Mouse (Mus musculus): ENCODE measurements at regions not wholly inside any gene's neighbourhood (a gene's known extent, or its start where the extent isn't known, plus 50 kb on each side); places are given as distances from the start of the nearest gene placed in this dataset.

DNA sequence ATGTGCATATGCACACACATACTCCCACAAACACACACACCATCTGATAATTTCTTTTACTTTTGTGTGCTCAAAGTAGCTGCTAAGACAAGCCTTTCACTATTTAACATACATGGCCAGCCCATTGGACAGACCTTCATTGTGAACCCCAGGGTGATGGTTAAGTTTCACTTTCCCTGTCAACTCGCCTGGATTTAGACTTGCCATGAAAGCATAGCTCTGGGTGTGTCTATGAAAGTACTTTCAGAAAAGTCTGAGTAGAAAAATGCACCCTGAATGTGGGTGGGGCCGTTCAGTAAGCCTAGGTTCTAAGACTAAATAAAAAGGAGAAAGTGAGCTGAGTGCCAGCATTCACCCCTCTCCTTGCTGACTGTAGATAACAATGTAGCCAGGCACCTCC, 113.8 kb upstream of the Spdye4c start:
- Histone ChIP-seq H3K4me3 (ENCODE audit: low read depth, low read length) (no peak overlapping the region), H3K4me1 (ENCODE audit: control insufficient read depth, insufficient read depth) (no peaks in the 10 kb centered on the region), H3K27me3 (ENCODE audit: control insufficient read depth, insufficient read depth, low read length) (no peaks in the 10 kb centered on the region), H3K4me2 (ENCODE audit: low read depth, low read length) (no peak overlapping the region), H3K27ac (ENCODE audit: low read depth) (no peak overlapping the region), H3K9ac (replicated peaks; ENCODE audit: low read depth, low read length) (no peak overlapping the region), H3K36me3 (replicated peaks; ENCODE audit: control insufficient read depth, insufficient read depth, low read length) (no peaks in the 10 kb centered on the region), H3K9me3 (replicated peaks; ENCODE audit: control insufficient read depth, low read length) (no peaks in the 10 kb centered on the region)
- WGBS, result 60% methylated on average over 2 of the region's 2 CpGs
- no peak for DNase-seq (ENCODE audit: low spot score)
- no peak for TF ChIP-seq EP300 (IDR thresholded peaks at IDR 0.05; ENCODE audit: low read depth)
- no peak for TF ChIP-seq CTCF (IDR thresholded peaks at IDR 0.05; ENCODE audit: low read depth)
- ATAC-seq (ENCODE audit: insufficient read depth, low read depth), result no peak

DNA sequence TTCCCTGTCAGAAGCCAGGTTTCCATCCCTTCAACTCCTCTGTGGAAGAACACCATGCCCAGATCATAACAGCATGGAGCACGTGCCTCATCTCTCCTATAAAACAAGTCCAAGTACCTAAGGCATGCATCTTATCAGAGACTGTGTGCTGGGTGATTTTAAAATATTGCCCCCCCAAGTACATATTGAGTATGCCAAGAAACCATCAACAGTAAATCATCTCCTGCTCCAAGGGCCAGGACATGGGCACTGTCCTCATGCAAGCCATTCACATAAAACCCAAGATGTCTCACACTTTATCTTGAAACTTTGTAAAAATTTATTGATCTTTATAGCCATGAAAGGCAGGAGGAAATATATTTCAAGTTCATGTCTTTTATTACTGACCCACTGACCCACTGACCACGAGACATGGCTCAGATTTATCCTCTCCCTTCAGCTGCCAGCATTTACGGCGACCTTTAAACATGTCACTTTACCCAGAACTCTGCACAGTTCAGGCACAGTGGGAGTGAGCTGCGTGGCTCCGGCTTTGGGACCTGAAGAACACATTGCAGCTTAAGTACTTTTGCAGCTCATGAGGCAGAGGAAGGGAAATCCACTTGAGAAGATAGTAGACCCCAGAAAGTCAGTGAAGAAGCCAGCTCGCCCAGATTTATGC, 99.7 kb upstream of the Spdye4c start:
- no peak for DNase-seq (ENCODE audit: low spot score)
- Histone ChIP-seq H3K27me3 (ENCODE audit: control insufficient read depth, insufficient read depth, low read length) (no peaks in the 10 kb centered on the region), H3K4me3 (ENCODE audit: low read depth, low read length) (no peak overlapping the region), H3K9ac (replicated peaks; ENCODE audit: low read depth, low read length) (no peak overlapping the region), H3K4me1 (ENCODE audit: control insufficient read depth, insufficient read depth) (no peaks in the 10 kb centered on the region), H3K36me3 (replicated peaks; ENCODE audit: control insufficient read depth, insufficient read depth, low read length) (no peaks in the 10 kb centered on the region), H3K27ac (ENCODE audit: low read depth) (no peak overlapping the region), H3K4me2 (ENCODE audit: low read depth, low read length) (no peak overlapping the region), H3K9me3 (replicated peaks; ENCODE audit: control insufficient read depth, low read length) (no peaks in the 10 kb centered on the region)
- ATAC-seq (ENCODE audit: insufficient read depth, low read depth), result no peak
- 81% methylated on average over 7 of the region's 7 CpGs for WGBS
- no peak for TF ChIP-seq CTCF (IDR thresholded peaks at IDR 0.05; ENCODE audit: low read depth)
- no peak for TF ChIP-seq EP300 (IDR thresholded peaks at IDR 0.05; ENCODE audit: low read depth)

DNA sequence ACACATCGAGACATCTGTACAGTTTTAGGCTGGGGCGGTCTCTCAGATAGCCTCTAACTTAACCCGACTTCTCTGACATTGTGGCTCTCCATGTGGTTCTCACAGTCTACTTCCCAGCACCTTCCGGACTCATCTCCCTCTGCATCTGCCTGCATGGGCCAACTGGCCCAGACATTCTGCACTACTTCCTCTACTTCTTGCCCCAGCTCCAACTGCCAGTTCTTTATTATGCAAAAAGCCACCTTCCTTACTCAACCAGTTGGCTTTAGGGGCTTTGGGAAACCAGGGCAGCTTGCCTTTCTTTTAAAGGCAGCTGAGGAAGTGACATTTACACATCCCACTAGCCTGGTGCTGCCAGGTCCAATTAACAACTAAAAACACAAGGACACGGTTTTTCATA, 97.1 kb upstream of the Spdye4c start:
- no peak overlapping the region for H3K27ac ChIP-seq (ENCODE audit: low read depth)
- H3K36me3 ChIP-seq (replicated peaks; ENCODE audit: control insufficient read depth, insufficient read depth, low read length), result no peaks in the 10 kb centered on the region
- H3K4me2 ChIP-seq (ENCODE audit: low read depth, low read length), result no peak overlapping the region
- no peak overlapping the region for H3K4me3 ChIP-seq (ENCODE audit: low read depth, low read length)
- no peak overlapping the region for H3K9ac ChIP-seq (replicated peaks; ENCODE audit: low read depth, low read length)
- TF ChIP-seq EP300 (IDR thresholded peaks at IDR 0.05; ENCODE audit: low read depth), result no peak
- no peak for TF ChIP-seq CTCF (IDR thresholded peaks at IDR 0.05; ENCODE audit: low read depth)
- ATAC-seq (ENCODE audit: insufficient read depth, low read depth) (no peak), DNase-seq (ENCODE audit: low spot score) (no peak)
- H3K4me1 ChIP-seq (ENCODE audit: control insufficient read depth, insufficient read depth), result no peaks in the 10 kb centered on the region
- 81% methylated on average over 5 of the region's 5 CpGs for whole genome bisulfite sequencing
- H3K27me3 ChIP-seq (ENCODE audit: control insufficient read depth, insufficient read depth, low read length), result no peaks in the 10 kb centered on the region
- H3K9me3 ChIP-seq (replicated peaks; ENCODE audit: control insufficient read depth, low read length), result no peaks in the 10 kb centered on the region

DNA sequence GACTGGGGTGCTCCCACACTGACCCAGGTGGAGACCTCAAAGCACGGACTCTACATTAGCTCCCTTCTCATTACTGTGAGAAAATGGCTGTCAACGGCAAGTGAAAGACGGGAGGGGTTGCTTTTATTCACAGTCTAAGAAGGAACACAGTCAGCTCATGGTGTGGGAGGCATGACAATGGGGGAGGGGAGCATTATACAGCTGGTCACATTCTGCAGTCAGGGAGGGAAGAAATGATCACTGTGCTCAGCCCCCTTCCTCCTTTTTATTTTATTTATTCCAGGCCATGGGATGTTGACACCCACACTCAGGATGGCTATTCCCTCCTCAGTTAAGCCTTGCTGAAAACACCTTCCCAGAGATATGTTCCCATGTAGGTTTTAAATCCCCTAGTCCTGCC, 93.1 kb upstream of the Spdye4c start:
- no peak for DNase-seq (ENCODE audit: low spot score)
- 70% methylated on average over 3 of the region's 3 CpGs for WGBS

GRCm38 (mm10) chr2:128498611-128499010, 92.4 kb upstream of the Spdye4c start:
- H3K4me3 ChIP-seq (ENCODE audit: low read depth, low read length), result no peak overlapping the region

More for the DNA sequence above, 93.1 kb upstream of the Spdye4c start:
- no peak overlapping the region for H3K4me2 ChIP-seq (ENCODE audit: low read depth, low read length)
- H3K4me3 ChIP-seq (ENCODE audit: low read depth, low read length), result no peak overlapping the region
- ATAC-seq (ENCODE audit: insufficient read depth, low read depth), result no peak
- no peak overlapping the region for H3K27ac ChIP-seq (ENCODE audit: low read depth)
- H3K4me1 ChIP-seq (ENCODE audit: control insufficient read depth, insufficient read depth), result no peaks in the 10 kb centered on the region
- no peaks in the 10 kb centered on the region for H3K9me3 ChIP-seq (replicated peaks; ENCODE audit: control insufficient read depth, low read length)
- H3K36me3 ChIP-seq (replicated peaks; ENCODE audit: control insufficient read depth, insufficient read depth, low read length), result no peaks in the 10 kb centered on the region
- TF ChIP-seq EP300 (IDR thresholded peaks at IDR 0.05; ENCODE audit: low read depth) (no peak), CTCF (IDR thresholded peaks at IDR 0.05; ENCODE audit: low read depth) (no peak)
- H3K27me3 ChIP-seq (ENCODE audit: control insufficient read depth, insufficient read depth, low read length), result no peaks in the 10 kb centered on the region
- no peak overlapping the region for H3K9ac ChIP-seq (replicated peaks; ENCODE audit: low read depth, low read length)

GRCm38 (mm10) chr2:128499575-128500184, 91.3 kb upstream of the Spdye4c start:
- no peaks in the 10 kb centered on the region for H3K36me3 ChIP-seq (replicated peaks; ENCODE audit: control insufficient read depth, insufficient read depth, low read length)
- 68% methylated on average over 14 of the region's 14 CpGs for WGBS
- DNase-seq (ENCODE audit: low spot score), result no peak
- H3K27ac ChIP-seq (ENCODE audit: low read depth), result no peak overlapping the region
- H3K9me3 ChIP-seq (replicated peaks; ENCODE audit: control insufficient read depth, low read length), result no peaks in the 10 kb centered on the region
- peaks cover 8% of the 10 kb centered on the region for H3K4me1 ChIP-seq (ENCODE audit: control insufficient read depth, insufficient read depth)
- no peak for ATAC-seq (ENCODE audit: insufficient read depth, low read depth)
- no peak for TF ChIP-seq EP300 (IDR thresholded peaks at IDR 0.05; ENCODE audit: low read depth)
- TF ChIP-seq CTCF (IDR thresholded peaks at IDR 0.05; ENCODE audit: low read depth), result no peak
- no peak overlapping the region for H3K9ac ChIP-seq (replicated peaks; ENCODE audit: low read depth, low read length)
- no peaks in the 10 kb centered on the region for H3K27me3 ChIP-seq (ENCODE audit: control insufficient read depth, insufficient read depth, low read length)
- H3K4me3 ChIP-seq (ENCODE audit: low read depth, low read length), result no peak overlapping the region
- H3K4me2 ChIP-seq (ENCODE audit: low read depth, low read length), result no peak overlapping the region

More at GRCm38 (mm10) chr2:128498611-128499010, 92.4 kb upstream of the Spdye4c start:
- ATAC-seq (ENCODE audit: insufficient read depth, low read depth) (no peak), DNase-seq (ENCODE audit: low spot score) (no peak)
- Histone ChIP-seq H3K9me3 (replicated peaks; ENCODE audit: control insufficient read depth, low read length) (no peaks in the 10 kb centered on the region), H3K4me2 (ENCODE audit: low read depth, low read length) (no peak overlapping the region), H3K4me1 (ENCODE audit: control insufficient read depth, insufficient read depth) (peaks cover 6% of the 10 kb centered on the region), H3K27ac (ENCODE audit: low read depth) (no peak overlapping the region), H3K9ac (replicated peaks; ENCODE audit: low read depth, low read length) (no peak overlapping the region), H3K36me3 (replicated peaks; ENCODE audit: control insufficient read depth, insufficient read depth, low read length) (no peaks in the 10 kb centered on the region), H3K27me3 (ENCODE audit: control insufficient read depth, insufficient read depth, low read length) (no peaks in the 10 kb centered on the region)
- TF ChIP-seq CTCF (IDR thresholded peaks at IDR 0.05; ENCODE audit: low read depth), result no peak
- no peak for TF ChIP-seq EP300 (IDR thresholded peaks at IDR 0.05; ENCODE audit: low read depth)
- 73% methylated on average over 5 of the region's 5 CpGs for WGBS
